Mouse (Mus musculus): ENCODE measurements at regions not wholly inside any gene's neighbourhood (a gene's known extent, or its start where the extent isn't known, plus 50 kb on each side); places are given as distances from the start of the nearest gene placed in this dataset.

DNA sequence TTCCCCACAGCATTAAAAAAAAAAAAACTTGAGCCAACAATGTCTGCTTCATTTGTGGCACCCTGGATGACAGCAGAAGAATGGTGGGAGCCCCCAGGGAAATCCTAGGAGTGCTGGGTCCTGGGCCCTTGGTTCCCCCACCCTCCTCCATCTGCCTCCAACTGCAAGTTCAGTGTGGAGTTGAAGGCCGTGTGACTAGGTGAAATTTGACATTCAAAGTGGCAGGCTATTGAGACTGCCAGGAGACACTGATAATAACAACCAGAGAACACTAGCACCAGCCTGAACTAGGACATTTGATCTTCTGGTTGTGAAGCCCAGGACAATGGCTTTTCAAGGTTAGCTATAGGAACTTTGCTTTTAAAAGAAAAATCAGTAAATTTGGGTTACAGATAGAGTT, 74.0 kb downstream of the Adamts15 start:
- DNase-seq: no peak

DNA sequence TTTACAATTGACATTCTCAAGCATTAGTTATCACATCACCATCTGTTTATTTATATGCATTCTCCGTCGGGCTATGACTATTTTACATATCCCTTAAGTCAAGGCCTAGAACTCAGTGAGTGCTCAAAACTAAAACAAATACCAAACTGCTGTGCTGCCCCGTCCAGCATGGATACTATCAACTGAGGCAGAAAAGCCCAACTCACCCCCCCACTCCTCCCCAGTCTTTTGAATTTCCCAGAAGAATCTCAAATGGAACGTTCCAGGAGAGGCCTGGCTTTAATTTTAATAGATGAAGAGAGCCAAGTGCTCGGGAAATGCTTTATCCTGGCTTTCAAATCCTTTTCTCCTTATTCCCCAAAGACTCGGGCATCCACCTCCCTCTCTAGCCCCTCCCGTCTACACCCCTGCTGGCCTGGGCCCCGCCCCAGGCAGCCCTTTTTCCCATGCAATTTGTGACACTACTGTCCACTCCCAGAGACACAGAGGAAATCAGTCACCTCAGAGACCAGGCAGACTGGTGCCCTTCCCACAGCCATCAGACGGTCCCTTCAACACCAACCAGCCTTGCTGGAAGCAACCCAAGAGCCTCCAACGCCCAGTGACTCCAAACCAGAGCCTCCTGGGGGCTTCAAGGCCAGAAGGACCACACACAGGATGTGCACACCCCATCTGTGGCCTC, 76.5 kb downstream of the Adamts15 start:
- DNase-seq: no peak

DNA sequence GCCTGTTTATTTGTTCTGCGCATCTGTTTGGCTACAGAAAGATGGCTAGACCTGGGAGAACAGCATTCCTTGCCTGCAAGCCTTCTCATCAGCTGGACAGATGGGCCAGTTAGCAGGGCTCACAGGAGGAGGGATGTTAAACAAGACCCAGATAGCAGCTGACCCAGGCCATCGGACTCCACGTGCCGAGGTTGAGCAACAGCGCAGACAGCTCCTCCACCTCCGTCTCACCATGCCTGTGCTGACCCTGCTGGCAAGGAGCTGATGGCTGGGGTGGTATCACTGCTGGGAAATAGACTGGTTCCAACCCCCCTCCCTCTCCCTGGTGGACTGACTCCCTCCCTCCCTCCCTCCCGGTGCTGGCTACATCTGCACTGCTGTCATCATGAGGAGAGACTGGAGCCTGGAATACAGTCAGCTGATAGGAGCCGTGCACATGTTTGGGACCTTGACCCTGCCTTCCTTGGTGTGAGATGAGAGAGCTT, 78.1 kb downstream of the Adamts15 start:
- DNase-seq: no peak

DNA sequence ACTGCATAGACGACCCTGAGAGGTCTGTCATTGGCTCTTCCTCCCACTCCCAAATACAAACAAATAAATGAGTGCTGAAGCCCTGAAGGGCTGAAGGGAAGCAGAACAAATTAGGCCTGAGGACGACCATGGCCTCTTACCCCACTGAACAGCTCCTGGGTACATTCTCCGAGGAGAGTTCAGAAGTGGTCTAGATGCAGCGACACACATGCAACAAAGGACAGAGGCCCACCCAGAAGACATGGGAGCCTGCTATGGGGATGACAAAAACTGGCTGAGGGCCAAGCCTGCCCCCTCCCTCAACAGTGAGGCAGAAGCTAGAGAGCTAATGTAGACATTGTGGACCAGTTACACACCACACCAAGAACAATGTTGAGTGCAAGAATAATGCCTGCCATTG, 87.3 kb downstream of the Adamts15 start:
- no peak for DNase-seq

DNA sequence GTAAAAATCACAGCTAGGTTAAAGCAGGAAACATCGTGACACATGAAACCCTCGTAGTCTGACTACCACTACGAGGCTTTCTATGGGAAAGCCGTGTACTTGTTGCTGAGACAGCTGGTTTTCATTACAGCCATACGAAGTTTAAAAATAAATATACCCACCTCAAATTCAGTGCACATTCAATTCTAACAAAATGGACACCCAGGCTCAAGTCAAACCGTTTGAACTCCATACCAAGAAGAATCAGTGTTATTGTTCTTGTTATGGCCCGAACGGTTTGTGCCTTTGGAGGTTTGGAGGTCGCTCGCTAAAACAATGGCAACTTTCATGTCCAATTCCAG, 87.7 kb downstream of the Adamts15 start:
- no peak for DNase-seq

DNA sequence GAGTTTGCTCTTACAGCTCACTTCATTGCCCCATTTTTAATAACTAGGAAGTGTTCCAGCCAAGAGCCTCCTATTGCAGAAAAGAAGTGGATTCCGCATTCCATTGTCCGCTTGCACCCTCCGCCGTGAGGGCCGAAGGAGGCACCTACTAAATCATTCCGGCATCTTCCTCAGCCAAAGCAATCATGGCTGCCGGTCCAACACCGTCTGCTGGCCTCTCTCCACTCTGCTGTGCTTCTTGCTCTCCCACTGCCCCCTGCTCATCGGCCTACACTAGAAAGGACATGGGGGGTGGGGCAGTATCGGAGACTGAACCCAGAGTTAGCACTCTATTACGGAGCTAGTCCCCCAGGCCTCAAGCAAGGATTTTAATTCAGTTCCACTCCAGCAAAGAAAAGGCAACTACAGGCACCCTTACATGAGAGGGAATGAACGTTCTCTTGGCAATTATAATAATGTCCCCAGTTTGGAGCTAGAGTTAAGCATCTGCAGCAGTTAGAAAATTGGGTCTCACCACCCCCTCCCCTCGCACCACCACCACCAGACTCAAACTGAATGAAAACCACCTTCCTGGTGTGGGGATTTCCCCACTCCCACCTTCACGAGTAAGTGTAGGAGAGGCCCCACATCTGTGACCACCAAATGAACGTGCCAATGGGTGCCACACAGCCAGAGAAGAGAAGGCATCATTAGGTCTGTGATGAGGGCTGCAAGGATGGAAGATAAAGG, 88.3 kb downstream of the Adamts15 start:
- DNase-seq: no peak

DNA sequence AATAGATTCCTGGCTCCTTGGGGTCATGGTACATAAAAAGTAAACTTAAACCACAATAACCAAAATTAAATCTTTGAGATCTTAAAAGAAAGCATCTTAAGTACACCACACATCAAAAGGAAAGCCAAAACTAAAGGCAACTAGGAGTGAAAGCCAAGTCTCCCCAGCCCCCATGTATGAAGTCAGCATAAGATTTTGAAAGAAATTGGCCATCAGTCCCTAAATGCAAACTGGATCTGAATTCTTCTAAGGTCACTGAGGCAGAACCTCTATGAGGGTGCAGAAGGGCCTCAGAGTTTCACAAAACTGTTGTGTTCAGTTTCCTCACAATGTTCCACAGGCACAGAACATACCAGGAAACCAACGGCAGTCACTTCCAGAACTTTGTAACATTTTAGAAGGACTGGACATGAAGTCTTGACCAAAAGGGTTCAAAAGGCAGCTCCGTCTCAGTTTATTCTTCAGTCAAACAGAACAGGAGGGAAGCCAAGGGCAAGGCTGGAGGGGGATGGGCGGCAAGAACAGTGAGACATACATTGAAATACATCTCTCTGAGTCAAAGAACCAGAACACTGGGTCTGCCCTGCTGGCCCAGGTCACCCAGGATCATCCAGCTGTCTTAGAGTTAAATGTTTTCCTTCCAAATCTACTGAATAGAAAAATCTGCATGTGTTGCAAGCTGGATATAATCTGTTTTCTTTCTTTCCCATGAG, 92.9 kb downstream of the Adamts15 start:
- no peak for DNase-seq

DNA sequence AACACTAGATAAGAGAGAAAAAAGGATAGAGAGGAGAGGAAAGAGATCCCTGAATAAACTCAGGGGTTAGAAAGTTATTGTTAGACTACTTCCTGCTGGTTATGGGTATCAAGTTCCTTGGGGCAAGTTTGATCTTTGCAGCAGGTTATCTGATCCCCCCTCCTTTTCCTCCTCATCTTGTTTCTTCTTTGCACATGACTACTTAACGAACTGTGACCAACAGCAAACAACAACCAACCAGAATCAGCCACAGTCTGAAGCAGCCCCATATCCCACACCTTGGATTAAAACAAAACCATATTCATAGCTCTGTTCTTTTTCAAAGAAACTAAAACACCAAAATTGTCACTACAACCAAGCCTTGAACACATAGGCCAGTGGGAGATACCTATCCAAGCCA, 94.5 kb downstream of the Adamts15 start:
- no peak for DNase-seq

DNA sequence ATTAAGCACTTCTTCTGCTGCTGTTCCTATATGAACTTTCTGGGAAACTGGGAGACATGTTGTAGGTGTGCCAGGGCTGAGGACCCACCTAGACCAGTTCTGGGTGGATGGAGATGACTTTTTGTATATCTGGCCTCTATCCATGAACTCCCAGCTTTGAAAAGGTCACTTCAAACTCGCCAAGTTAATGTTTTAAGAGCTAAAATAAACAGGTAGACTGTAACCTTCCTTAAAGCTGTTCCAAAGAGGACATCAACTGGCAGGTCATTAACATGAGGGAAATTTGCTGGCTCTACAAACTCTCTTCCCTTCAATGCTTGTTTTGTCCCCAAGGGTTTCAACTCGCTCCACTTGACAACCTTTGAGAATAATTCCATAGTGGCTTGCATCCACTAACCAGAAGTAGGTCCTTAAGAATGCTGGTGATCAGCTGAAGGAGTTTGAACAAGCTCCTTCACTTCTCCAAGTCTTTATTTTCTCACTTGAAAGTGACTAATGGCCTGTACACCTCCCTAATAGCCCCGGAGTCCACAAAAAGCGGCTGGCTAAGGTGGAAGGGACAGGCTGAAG, 98.1 kb downstream of the Adamts15 start:
- no peak for DNase-seq

DNA sequence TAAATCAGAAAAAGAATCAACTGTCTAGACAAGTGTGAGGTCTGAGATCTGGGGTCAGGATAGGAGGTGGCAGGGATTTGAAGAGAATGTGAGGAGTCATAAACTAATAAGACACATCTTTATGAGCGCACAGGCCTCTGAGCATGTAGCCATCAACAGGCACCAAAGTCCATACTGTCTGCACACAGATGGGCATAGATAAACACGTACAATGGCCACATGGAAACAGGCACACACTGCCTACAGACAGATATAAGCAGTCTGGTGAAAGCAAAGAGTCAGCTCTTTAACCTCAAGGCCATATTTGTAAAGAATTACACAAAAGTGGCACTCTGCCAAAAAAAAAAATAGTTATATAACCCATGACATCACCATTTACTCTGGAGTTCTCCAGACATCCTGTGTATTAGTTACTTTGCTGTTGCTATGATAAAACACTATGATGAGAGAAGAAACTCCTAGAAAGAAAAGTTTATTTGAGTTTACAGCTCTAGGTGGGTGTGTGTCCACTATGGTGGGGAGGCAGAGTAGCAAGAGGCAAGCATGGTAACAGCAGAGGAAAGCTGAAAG, 101.4 kb downstream of the Adamts15 start:
- no peak for DNase-seq

DNA sequence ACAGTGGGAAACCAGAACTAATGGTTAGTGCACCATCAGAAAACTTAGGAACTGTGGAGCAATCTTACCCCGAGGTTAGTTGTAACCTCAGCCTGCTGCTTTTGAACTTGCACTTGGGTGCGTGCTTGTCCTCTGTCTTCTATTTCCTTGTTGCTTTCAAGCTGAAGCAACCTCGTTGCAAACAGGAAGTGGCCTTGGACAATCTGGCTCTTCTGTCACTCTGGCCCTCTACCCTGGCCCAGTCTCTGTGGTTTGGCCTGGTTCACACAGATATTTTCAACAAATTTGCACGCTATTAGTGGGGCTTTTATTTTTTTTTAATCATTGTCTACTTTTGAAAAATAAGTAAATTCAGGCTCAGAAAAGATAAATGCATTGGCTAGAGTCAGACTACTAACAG, 109.0 kb downstream of the Adamts15 start:
- no peak for DNase-seq

DNA sequence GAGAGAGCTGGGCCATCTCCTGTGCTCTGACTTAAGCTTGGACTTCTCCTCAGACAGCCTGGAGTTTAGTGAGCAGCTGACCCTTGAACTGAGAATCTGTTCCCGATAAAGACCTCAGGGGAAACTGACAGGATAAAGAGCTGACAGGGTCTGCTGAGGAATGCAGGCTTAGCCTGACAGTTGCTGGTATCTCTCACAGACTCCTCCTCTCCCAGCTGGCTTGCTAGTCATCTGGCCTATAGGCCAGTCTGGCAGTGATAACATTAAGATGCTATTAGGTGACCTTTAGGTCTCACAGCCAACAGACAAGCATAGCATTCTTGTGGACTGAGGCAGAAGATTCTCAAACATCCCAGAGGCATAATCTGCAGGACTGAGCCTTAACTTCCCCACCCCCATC, 111.4 kb downstream of the Adamts15 start:
- DNase-seq: no peak

DNA sequence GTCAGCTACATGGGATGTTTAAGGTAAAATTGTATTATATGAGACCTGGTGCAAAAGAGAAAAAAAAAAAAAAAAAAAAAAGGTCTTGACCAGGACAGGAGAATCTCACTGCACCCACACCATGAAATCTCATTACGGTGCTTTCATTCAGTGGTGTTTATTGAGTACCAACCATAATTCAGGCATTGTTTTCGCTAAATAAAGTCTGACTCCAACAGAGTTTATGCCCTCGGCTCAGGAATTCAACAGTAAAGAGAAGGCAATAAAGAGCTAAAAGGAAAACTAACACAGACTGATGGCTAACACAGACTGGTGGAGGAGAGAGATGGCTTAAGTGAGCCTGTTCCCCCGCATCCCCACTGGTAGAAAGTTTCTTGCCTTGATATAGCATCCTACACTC, 112.0 kb downstream of the Adamts15 start:
- DNase-seq: no peak

DNA sequence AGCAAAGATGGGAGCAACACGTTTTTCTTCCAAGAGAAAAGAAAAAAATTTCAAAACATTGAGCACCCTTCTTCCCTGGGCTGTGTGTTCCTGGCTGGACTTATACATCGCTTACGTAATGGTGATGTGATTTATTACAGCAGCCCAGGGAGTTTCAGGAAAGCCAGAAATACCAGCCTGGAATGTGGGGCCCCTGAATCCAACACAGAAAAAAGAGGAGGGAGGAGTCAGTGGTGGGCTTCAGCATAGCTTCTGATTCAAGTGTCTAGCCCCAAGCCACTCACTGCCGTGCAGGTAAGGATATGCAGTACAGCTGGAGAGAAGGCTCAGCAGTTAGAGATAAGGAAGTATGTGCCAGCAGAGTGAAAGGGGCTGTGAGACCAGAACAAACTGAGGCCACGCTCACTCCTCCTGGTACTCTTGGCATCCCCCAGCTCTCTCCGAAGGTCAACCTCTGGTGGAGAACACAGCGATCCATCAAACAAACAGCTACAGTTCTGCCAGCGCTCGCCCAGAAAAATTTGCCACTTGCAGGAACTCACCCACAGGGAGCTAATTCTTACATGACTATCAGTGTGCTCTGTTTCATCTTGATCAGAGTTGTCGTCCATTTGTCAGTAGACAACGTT, 113.3 kb downstream of the Adamts15 start:
- DNase-seq: no peak

DNA sequence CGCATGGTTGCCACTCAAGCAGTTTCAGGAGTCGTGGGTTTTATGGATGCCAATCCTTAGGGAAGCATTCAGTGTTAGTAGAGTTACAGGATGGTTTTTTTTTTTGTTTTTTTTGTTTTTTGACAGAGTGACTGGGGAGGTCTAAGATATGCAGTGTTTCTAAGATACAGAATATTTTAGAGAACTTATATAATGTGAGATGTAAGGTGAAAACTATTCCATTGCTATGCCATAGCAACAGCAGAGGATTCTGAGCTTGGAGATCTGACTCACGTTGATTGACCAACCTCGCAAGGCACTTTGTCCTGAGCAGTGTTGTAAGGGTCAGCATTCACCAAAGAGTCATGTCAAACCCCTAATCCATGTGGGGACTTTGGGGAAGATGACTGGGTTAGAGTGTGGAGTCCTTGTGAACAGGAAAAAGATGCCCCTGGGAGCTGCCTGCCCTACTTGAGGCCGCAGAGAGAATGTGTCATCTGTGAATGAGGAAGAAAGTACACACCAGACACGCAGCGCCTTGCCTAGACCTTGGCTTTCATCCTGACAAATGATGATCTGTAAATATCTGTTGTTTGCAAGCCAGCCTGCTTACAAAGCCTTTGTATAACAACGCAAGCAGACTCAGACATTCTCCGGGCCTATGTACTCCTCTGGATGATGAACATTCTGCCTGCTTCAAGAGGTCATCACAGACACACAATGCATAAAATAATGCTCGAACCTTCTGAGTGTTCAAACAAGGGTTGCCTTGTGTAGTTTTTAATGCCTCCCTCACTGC, 118.3 kb downstream of the Adamts15 start:
- no peak for DNase-seq

DNA sequence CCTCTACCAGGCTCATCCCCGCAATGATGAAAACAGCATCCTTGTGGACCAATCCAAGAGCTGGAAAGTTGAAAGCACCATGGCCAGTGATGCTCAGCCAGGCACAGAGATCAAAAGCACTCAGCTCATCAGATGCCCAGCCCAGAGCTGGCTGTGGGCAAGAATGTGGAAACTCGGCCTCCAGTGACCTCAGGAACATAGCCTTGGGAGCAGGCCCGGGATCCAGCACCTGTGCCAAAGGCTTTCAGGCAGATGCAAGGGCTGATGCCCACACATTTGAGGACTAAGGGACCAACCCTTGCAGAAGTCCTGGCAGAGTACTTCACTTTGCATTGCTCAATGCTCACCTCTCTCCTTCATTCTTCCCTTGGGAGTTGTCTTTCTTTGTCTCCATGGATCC, 119.4 kb downstream of the Adamts15 start:
- DNase-seq: no peak

DNA sequence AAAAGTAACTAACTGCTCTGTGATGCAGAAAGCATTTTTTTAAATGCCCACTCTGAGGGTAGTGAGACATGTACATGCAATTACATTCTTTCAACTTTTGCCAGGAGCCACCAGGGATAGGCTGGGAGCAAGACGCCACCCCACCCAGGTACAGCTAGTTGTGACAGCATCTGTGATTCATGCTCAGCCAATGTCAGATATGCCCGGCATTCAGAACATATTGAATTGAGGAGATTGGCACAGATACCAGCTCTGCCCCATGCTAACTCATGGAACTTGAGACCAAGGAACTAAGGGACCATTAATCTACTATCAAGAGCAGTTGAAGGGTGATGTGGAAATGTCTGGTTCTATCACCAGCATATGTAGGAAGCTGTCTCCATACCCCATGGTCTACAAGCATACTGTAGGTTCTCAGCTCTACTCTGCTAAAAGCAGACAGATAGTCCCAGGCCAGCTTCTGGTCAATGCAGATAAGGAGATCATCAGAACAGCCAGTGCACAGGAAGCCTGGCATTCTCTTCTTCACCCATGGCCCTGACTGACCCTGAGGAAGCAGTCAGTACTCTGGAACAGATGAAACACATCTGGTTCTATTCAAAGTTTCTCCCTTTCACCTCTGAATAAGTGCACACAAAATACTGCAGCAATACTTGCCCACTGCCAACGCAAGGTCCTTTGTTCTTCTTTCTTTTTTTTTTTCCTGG, 127.4 kb downstream of the Adamts15 start:
- no peak for DNase-seq

DNA sequence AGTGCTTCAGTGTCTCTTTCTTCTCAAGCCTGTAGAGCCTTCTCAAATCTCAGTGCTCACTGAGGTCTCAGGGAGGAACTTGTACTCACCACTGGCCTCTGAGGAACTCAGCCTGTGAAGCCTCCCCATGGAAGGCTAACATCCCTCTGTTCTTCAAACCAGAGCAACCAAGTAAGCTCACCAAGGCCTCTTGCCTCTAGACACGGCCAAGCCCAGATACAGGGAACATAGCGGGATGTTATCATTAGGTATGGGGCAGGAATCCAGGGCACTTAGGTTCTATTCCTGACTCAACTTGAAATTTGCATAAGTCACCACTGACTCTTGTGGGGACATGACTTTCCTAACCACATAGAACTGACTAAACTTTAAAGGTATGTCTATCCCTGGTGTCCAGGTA, 141.0 kb downstream of the Adamts15 start:
- no peak for DNase-seq

DNA sequence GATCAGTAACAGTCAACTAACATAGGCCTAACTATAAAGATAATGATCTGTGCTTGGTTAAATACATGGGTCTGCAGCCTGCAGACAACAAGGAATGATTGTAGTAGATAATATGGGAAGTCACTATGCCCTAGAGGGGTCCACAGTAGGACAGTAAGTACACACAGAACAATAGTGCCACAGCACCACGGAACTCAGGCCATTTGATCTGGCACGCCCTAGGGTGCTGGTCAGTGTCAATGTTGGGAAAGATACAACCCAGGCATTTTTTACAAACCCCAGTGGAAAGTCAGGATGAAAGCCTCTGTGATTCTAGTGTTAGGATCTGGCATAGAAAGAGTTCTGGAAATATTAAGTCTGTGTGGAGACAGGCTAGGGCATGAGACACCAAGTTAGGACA, 144.4 kb downstream of the Adamts15 start:
- DNase-seq: no peak

DNA sequence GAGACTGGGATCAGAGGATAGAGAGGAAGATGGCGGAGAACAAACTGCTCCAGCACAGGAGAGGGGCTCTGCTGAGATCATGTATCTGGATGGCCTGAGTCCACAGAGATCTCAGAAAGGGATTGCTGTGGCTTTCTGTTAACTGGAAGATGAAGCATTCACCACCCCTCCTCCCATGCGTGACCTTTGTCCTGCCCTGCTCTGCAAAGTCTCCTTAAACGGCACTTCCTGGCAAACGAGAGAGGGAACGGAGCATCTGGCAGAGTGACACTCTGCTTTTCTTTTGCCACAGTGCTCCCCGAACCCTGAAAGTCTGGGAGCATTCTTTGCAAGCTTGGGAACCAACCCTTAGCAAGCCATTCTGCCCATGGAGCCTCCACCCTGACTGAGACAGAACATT, 147.1 kb downstream of the Adamts15 start:
- DNase-seq: no peak

DNA sequence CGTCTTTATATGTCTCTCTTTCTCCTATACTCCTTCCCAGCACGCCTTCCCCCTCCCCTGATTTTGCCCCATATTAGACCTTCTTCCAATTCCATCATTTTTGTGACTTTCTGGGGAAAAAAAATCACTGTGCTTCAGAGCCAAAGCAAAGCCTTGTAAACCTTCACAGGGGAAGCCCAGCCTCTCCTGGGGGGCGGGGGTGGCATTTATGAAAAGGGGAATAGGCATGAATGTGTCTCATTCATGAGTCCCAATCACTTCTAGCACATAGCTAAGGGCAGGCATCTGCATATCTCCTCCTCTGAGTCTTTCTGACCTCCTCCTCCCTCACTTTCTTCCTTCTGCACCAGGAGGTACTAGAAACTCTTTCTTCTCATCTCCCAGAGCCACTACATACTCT, 149.8 kb downstream of the Adamts15 start:
- no peak for DNase-seq
